Mouse (Mus musculus) stomach, embryonic 14.5 days (tissue): ENCODE measurements around the gene Esrrg. TPM values are rescaled to one million over a fixed set of nuclear protein-coding genes. Genes with fewer than 3 reads are reported as not detected.

Experiments
- ATAC-seq: fragments of 200-750 bp; cut with Nextera tagmentation; 2 replicates; pipeline ENCODE4 v1.8.0; 2017; ENCODE audit warnings: low read depth, moderate TSS enrichment; ENCODE audit not compliant: insufficient number of reproducible peaks, insufficient read depth, low FRiP score
- H3K27ac ChIP-seq: fragments of 300-500 bp; sonication (generic); 2 replicates; pipeline ENCODE4 v1.5.1; 2014; ENCODE audit warnings: mild to moderate bottlenecking, low read length, moderate library complexity, mixed read lengths
- H3K27me3 ChIP-seq: fragments of 300-500 bp; sonication (generic); 2 replicates; pipeline ENCODE4 v1.6.1; 2014; ENCODE audit warnings: low read length, control low read depth, mixed read lengths; ENCODE audit not compliant: control insufficient read depth, insufficient read depth
- H3K36me3 ChIP-seq: fragments of 300-500 bp; sonication (generic); 2 replicates; pipeline ENCODE4 v1.6.1; 2014; ENCODE audit warnings: mild to moderate bottlenecking, control low read depth, low read length, moderate library complexity, mixed read lengths; ENCODE audit not compliant: control insufficient read depth, insufficient read depth
- H3K4me1 ChIP-seq: fragments of 300-500 bp; sonication (generic); 2 replicates; pipeline ENCODE4 v1.6.1; 2014; ENCODE audit warnings: low read length, control low read depth, mixed read lengths; ENCODE audit not compliant: control insufficient read depth, insufficient read depth
- H3K4me2 ChIP-seq: fragments of 300-500 bp; sonication (generic); replicated peaks from 2 replicates; pipeline ENCODE4 v1.6.1; 2014; ENCODE audit warnings: low read depth, low read length, control low read depth
- H3K4me3 ChIP-seq: fragments of 300-500 bp; sonication (generic); 2 replicates; pipeline ENCODE4 v1.5.1; 2014; ENCODE audit warnings: low read depth, low read length, control low read depth
- H3K9ac ChIP-seq: fragments of 300-500 bp; sonication (generic); replicated peaks from 2 replicates; pipeline ENCODE4 v1.6.1; 2014; ENCODE audit warnings: low read depth, mild to moderate bottlenecking, control low read depth, low read length, moderate library complexity, mixed read lengths
- H3K9me3 ChIP-seq: fragments of 300-500 bp; sonication (generic); 2 replicates; pipeline ENCODE4 v1.6.1; 2016; ENCODE audit warnings: low read depth, low read length, control low read depth; ENCODE audit not compliant: control insufficient read depth
- WGBS: fragments of 180-500 bp; shearing (Covaris S2); extraction: QIAGEN DNeasy Blood & Tissue Kit; methylation state at CpG from one replicate; pipeline ENCODE4 v1.1.7; 2014; 5-methylcytosine and 5-hydroxymethylcytosine counted together
- polyA plus RNA-seq: library from polyadenylated mRNA; unstranded; fragments of >200 nt; fragmentation: Nextera tagmentation; extraction: Ambion mirVana; gene quantifications from 2 replicates; pipeline ENCODE4 v1.2.1, GENCODE M21; 2014

Gene Esrrg
- polyA plus RNA-seq, 1 experiment from 2014 or later = 12.5 TPM

DNA sequence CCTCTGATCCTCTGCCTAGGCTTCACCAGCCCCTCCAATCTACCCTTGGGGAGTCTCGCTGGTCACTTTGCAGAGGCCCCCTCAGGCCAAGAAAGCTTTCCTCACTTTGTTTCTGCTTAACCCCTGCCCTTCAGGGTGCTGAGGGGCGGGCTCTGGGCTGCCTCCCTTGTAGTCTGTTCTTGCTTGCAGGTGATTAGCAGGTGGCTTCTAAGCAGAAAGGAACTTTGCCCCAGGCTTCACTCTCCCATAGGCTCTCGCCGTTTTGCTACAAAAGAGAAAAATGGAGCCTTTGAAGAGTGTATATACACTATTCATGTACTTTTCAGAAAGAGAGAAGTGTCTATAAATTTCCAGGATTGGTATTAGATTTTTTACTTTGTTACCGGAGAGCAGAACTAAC lies 195.0 kb downstream of the Esrrg start:
- 38% methylated on average over 5 of the region's 5 CpGs for WGBS
- H3K4me3 ChIP-seq = no peak overlapping the region
- no peaks in the 10 kb centered on the region for H3K27me3 ChIP-seq
- H3K9me3 ChIP-seq = no peaks in the 10 kb centered on the region
- H3K27ac ChIP-seq = no peak overlapping the region
- H3K9ac ChIP-seq = no peak overlapping the region
- H3K36me3 ChIP-seq = no peaks in the 10 kb centered on the region
- peaks cover 4% of the 10 kb centered on the region; the same call in 1 of the 2 replicates for H3K4me1 ChIP-seq
- no peak overlapping the region for H3K4me2 ChIP-seq
- no peak for ATAC-seq

DNA sequence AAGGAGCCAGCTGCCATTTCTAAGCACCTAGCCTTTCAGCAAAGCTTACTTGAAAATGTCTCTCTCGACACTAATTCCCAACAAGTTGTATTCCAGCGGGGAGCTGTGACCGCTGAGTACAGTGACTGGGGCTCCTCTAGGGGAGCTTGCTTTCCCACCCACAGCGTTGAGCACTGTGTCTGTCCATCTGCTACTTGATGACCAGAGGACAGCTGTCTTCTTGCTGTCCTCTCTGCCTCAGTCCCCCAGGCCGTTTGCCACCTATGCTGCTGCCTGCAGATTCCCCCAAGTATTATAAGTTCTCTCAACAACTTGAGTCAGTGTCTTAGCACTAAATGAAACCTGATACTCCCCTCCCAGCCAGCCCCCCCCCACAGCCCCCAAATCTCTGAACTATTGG lies 195.4 kb downstream of the Esrrg start:
- H3K9me3 ChIP-seq = no peaks in the 10 kb centered on the region
- H3K27me3 ChIP-seq = no peaks in the 10 kb centered on the region
- no peaks in the 10 kb centered on the region for H3K36me3 ChIP-seq
- H3K27ac ChIP-seq = no peak overlapping the region
- no peak overlapping the region for H3K9ac ChIP-seq
- no peak overlapping the region for H3K4me3 ChIP-seq
- peaks cover 4% of the 10 kb centered on the region; the same call in 1 of the 2 replicates for H3K4me1 ChIP-seq
- no peak for ATAC-seq
- 15% methylated on average over 5 of the region's 5 CpGs for WGBS
- H3K4me2 ChIP-seq = no peak overlapping the region

DNA sequence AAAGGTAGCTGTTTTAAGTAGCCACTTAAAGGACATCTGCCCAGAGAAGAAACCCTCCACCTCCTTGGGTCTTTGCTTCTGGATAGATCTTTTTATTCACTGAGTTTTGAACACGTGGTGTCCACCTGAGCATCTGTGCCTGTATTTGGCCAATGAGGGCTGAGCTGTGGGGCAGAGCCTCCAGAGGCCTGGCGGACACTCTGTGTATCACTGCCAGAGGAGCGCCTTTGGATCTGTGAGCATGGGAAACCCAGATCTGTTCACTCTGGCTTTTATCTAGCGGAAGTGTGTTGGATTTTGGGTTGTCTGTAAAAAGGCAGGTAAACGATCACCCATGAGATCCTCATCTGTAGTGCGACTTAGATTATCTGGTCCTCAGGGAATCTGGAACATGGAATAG lies 196.4 kb downstream of the Esrrg start:
- no peak overlapping the region for H3K9ac ChIP-seq
- H3K4me1 ChIP-seq = peaks cover 4% of the 10 kb centered on the region; the same call in 1 of the 2 replicates
- H3K9me3 ChIP-seq = no peaks in the 10 kb centered on the region
- no peaks in the 10 kb centered on the region for H3K36me3 ChIP-seq
- ATAC-seq = no peak
- H3K27me3 ChIP-seq = no peaks in the 10 kb centered on the region
- no peak overlapping the region for H3K27ac ChIP-seq
- no peak overlapping the region for H3K4me2 ChIP-seq
- no peak overlapping the region for H3K4me3 ChIP-seq
- WGBS = 88% methylated on average over 6 of the region's 6 CpGs

DNA sequence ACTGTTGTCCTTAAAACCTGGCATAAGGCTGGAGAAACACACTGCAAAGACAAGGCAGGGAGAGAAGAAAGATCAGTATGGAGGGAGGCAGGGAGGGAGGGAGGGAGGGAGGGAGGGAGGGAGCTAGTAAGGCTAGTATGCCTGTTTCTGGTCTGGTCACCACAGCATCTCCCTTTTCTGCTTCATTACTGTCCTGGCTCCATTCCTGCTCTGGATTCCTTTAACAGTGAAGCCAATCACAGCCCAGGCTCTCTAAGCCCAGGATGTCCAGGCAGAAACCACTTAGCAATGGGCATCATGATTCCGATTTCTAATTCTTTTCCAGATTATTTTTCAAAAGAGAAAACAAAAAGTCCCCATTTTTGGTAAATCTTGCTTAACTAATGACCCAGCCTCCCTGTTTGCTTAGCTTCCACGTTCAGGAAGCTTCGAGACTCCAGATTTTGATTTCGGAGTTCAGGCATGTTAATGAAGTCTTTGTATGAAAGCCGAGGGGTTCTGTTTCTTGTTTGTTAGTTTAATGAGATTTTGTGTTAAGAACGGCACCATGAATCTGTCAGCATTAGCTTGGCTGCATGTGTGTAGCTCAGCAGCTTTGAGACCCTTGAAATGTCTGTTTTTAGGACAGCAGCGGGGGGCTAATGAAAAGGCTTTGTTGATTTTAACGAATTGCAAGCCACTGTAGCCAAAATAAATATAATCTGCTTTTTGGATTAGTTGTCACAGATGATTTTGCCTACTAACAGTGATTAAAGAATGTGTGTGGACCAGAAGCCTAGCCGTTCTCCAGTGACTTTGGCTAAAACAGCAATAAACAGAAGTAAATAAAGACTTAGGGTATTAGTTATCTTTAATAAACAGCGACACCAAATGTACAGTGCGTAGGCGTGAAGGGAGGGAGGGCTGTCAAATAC lies 199.1 kb downstream of the Esrrg start:
- H3K4me3 ChIP-seq = no peak overlapping the region
- no peak overlapping the region for H3K27ac ChIP-seq
- H3K4me1 ChIP-seq = peaks cover 4% of the 10 kb centered on the region; the same call in 1 of the 2 replicates
- no peaks in the 10 kb centered on the region for H3K27me3 ChIP-seq
- no peak for ATAC-seq
- H3K9me3 ChIP-seq = no peaks in the 10 kb centered on the region
- H3K4me2 ChIP-seq = no peak overlapping the region
- no peaks in the 10 kb centered on the region for H3K36me3 ChIP-seq
- H3K9ac ChIP-seq = no peak overlapping the region
- WGBS = 47% methylated on average over 12 of the region's 12 CpGs

DNA sequence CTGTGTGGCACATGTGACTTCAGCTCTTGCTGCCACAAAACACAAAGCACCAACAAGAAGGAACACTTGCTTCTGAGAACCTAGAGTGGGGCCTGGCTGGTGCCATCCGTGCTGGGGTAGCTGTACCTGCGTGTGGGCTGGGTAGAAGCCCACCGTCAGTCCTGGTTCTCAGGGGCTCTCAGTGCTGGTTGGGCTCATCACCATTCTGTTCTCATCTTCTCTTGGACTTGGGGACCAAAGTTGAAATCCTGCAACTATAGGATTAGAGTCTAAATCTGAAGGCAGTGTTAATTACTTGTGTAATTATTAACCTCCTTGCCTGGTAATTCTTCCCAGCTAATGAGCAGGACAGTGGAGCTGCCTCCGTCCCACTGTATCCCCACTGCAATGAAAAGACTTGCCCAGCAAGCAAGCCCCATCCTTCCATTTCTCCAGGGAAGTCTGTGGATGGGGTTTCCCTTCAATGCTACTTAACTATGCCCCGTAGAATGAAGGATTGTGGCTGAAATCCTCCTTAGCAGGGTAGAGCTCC lies 199.9 kb downstream of the Esrrg start:
- H3K27me3 ChIP-seq = no peaks in the 10 kb centered on the region
- ATAC-seq = no peak
- no peaks in the 10 kb centered on the region for H3K9me3 ChIP-seq
- H3K27ac ChIP-seq = no peak overlapping the region
- WGBS = 78% methylated on average over 5 of the region's 5 CpGs
- H3K9ac ChIP-seq = no peak overlapping the region
- no peaks in the 10 kb centered on the region for H3K36me3 ChIP-seq
- H3K4me3 ChIP-seq = no peak overlapping the region
- no peak overlapping the region for H3K4me2 ChIP-seq
- H3K4me1 ChIP-seq = peaks cover 3% of the 10 kb centered on the region; the same call in 1 of the 2 replicates

DNA sequence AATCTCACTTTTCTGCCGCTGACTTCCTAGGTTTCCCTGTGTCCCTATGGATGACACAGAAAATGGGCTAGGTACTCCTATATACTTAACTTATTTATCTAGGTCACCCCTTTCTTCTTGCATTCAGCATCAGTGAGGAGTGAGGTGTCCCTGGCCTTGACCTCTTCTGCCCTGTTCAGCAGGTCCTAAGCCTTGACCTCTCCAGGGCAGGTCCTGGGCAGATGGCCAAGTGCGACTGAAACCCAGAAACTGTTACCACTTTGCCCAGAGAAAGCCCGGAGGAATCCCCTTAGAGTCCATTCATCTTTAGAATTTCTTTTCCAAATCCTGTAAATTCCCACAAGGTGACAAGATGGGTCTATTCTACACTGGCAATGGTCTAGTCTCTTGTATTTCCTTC lies 201.0 kb downstream of the Esrrg start:
- Histone ChIP-seq H3K4me3 (no peak overlapping the region), H3K9ac (no peak overlapping the region), H3K27ac (no peak overlapping the region), H3K4me1 (no peaks in the 10 kb centered on the region), H3K27me3 (no peaks in the 10 kb centered on the region), H3K4me2 (no peak overlapping the region), H3K9me3 (no peaks in the 10 kb centered on the region), H3K36me3 (no peaks in the 10 kb centered on the region)
- ATAC-seq = no peak
- 78% methylated on average over 3 of the region's 3 CpGs for WGBS

DNA sequence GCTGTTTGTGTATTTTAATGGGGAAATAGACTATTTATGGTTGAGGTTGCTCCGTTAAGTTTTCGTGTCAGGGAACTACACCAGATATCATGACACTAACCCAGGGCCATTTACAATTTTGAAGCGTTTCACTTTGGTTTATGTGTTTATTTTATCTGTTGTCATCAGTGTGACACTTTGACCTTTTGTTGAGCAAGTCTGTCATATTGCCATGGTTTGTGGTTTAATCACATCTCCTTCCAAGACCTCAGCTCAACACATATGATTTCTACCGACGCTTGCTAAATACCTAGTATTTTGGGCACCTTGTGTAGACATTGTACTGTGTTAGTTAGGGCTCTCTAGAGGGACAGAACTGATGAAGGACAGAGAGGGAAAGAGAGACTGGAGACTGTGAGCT lies 210.8 kb downstream of the Esrrg start:
- H3K27ac ChIP-seq = no peak overlapping the region
- no peaks in the 10 kb centered on the region for H3K4me1 ChIP-seq
- H3K9ac ChIP-seq = no peak overlapping the region
- H3K9me3 ChIP-seq = no peaks in the 10 kb centered on the region
- H3K4me3 ChIP-seq = no peak overlapping the region
- WGBS = 91% methylated on average over 5 of the region's 5 CpGs
- no peaks in the 10 kb centered on the region for H3K36me3 ChIP-seq
- H3K27me3 ChIP-seq = no peaks in the 10 kb centered on the region
- H3K4me2 ChIP-seq = no peak overlapping the region
- ATAC-seq = no peak

DNA sequence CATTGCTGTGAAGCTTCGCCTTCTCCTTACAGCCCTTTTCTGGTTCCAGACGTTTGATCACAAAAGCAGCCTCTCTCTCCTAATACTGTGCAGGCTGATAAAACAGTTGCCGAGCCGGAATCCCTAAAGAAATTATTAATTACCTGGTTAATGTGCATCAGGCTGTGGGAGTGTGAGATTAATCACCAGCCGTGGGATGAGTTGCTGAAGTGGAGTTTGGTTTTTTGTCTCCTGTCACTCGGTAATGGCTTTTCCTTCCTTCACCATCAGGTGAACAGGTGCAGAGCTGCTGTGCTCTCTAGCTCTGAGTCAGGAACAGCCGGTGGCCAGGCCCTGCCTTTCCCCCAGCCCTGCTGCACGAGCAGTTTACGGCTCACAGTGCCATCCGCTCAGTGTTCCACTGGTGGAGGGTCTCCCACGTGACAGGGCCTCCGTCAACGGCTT lies 212.8 kb downstream of the Esrrg start:
- Histone ChIP-seq H3K27me3 (no peaks in the 10 kb centered on the region), H3K4me3 (no peak overlapping the region), H3K27ac (no peak overlapping the region), H3K36me3 (no peaks in the 10 kb centered on the region), H3K9me3 (no peaks in the 10 kb centered on the region), H3K4me1 (no peaks in the 10 kb centered on the region), H3K4me2 (no peak overlapping the region), H3K9ac (no peak overlapping the region)
- 50% methylated on average over 13 of the region's 13 CpGs for WGBS
- ATAC-seq = no peak
